Mouse (Mus musculus): Measurements from ENCODE around the gene Id2. TPM values are rescaled to one million over a fixed set of nuclear protein-coding genes. Genes with fewer than 3 reads are reported as not detected.
A peak's percentile ranks its signal among the peaks of the same experiment; 100 is the strongest.

The Id2 gene
- polyA plus RNA-seq (2012; rRNA removed): 114 and 118 TPM in 2 replicates

- Histone ChIP-seq H3K4me3 (ENCODE audit: control insufficient read depth, insufficient read depth, low read length) (peak within 1 kb of the TSS; percentile 62), H3K36me3 (ENCODE audit: control insufficient read depth, insufficient read depth, low read length) (no peaks in the 10 kb centered on the region), H3K27me3 (ENCODE audit: control insufficient read depth, insufficient read depth, low read length) (peaks cover 13% of the 10 kb centered on the region), H3K27ac (ENCODE audit: control insufficient read depth, insufficient read depth, low read length) (no peak within 1 kb of the TSS), H3K4me1 (replicated peaks; ENCODE audit: control insufficient read depth, insufficient read depth, low read length) (peaks cover 51% of the 10 kb centered on the region)
- no peak for TF ChIP-seq POLR2A (IDR thresholded peaks at IDR 0.05; ENCODE audit: control insufficient read depth, extremely low read depth, insufficient read depth, low read length, poor library complexity)
- TF ChIP-seq CTCF (IDR thresholded peaks at IDR 0.05; ENCODE audit: borderline replicate concordance, control insufficient read depth, extremely low read depth, insufficient read depth, low read length, poor library complexity): no peak
- no peak for DNase-seq
- WGBS: 2% methylated on average over 1 of the region's 1 CpGs
These were observed at the start of gene Id2 for GRCm38 (mm10) chr12:25097052-25097209. Gene Id2, minus strand, starts transcription at chr12:25097140.

- DNase-seq: no peak
- Histone ChIP-seq H3K27me3 (ENCODE audit: control insufficient read depth, insufficient read depth, low read length) (no peaks in the 10 kb centered on the region), H3K36me3 (ENCODE audit: control insufficient read depth, insufficient read depth, low read length) (no peaks in the 10 kb centered on the region), H3K4me1 (replicated peaks; ENCODE audit: control insufficient read depth, insufficient read depth, low read length) (peaks cover 5% of the 10 kb centered on the region), H3K4me3 (ENCODE audit: control insufficient read depth, insufficient read depth, low read length) (no peak overlapping the region), H3K27ac (ENCODE audit: control insufficient read depth, insufficient read depth, low read length) (no peak overlapping the region)
- 86% methylated on average over 3 of the region's 3 CpGs for WGBS
- TF ChIP-seq POLR2A (IDR thresholded peaks at IDR 0.05; ENCODE audit: control insufficient read depth, extremely low read depth, insufficient read depth, low read length, poor library complexity) (no peak), CTCF (IDR thresholded peaks at IDR 0.05; ENCODE audit: borderline replicate concordance, control insufficient read depth, extremely low read depth, insufficient read depth, low read length, poor library complexity) (no peak)
These were observed 48.4 kb upstream of the Id2 start for GRCm38 (mm10) chr12:25145344-25145698.

- no peak for DNase-seq
These were observed 47.8 kb upstream of the Id2 start for GRCm38 (mm10) chr12:25144591-25145343.

GRCm38 (mm10) chr12:25143492-25143891 is 46.6 kb upstream of the Id2 start:
- no peak for TF ChIP-seq POLR2A (IDR thresholded peaks at IDR 0.05; ENCODE audit: control insufficient read depth, extremely low read depth, insufficient read depth, low read length, poor library complexity)
- TF ChIP-seq CTCF (IDR thresholded peaks at IDR 0.05; ENCODE audit: borderline replicate concordance, control insufficient read depth, extremely low read depth, insufficient read depth, low read length, poor library complexity): no peak
- H3K27me3 ChIP-seq (ENCODE audit: control insufficient read depth, insufficient read depth, low read length): no peaks in the 10 kb centered on the region
- H3K4me1 ChIP-seq (replicated peaks; ENCODE audit: control insufficient read depth, insufficient read depth, low read length): peaks cover 5% of the 10 kb centered on the region
- no peak overlapping the region for H3K27ac ChIP-seq (ENCODE audit: control insufficient read depth, insufficient read depth, low read length)
- no peaks in the 10 kb centered on the region for H3K36me3 ChIP-seq (ENCODE audit: control insufficient read depth, insufficient read depth, low read length)
- WGBS: 51% methylated on average over 2 of the region's 2 CpGs
- DNase-seq: no peak
- no peak overlapping the region for H3K4me3 ChIP-seq (ENCODE audit: control insufficient read depth, insufficient read depth, low read length)

More at GRCm38 (mm10) chr12:25144591-25145343, 47.8 kb upstream of the Id2 start:
- Histone ChIP-seq H3K27me3 (ENCODE audit: control insufficient read depth, insufficient read depth, low read length) (no peaks in the 10 kb centered on the region), H3K27ac (ENCODE audit: control insufficient read depth, insufficient read depth, low read length) (no peak overlapping the region), H3K4me1 (replicated peaks; ENCODE audit: control insufficient read depth, insufficient read depth, low read length) (peaks cover 5% of the 10 kb centered on the region), H3K4me3 (ENCODE audit: control insufficient read depth, insufficient read depth, low read length) (no peak overlapping the region), H3K36me3 (ENCODE audit: control insufficient read depth, insufficient read depth, low read length) (no peaks in the 10 kb centered on the region)
- 93% methylated on average over 5 of the region's 5 CpGs for WGBS
- TF ChIP-seq POLR2A (IDR thresholded peaks at IDR 0.05; ENCODE audit: control insufficient read depth, extremely low read depth, insufficient read depth, low read length, poor library complexity) (no peak), CTCF (IDR thresholded peaks at IDR 0.05; ENCODE audit: borderline replicate concordance, control insufficient read depth, extremely low read depth, insufficient read depth, low read length, poor library complexity) (no peak)

- no peak for DNase-seq
- Histone ChIP-seq H3K4me1 (replicated peaks; ENCODE audit: control insufficient read depth, insufficient read depth, low read length) (peaks cover 5% of the 10 kb centered on the region), H3K36me3 (ENCODE audit: control insufficient read depth, insufficient read depth, low read length) (no peaks in the 10 kb centered on the region), H3K27ac (ENCODE audit: control insufficient read depth, insufficient read depth, low read length) (no peak overlapping the region), H3K27me3 (ENCODE audit: control insufficient read depth, insufficient read depth, low read length) (no peaks in the 10 kb centered on the region), H3K4me3 (ENCODE audit: control insufficient read depth, insufficient read depth, low read length) (no peak overlapping the region)
- 58% methylated on average over 7 of the region's 7 CpGs for WGBS
- TF ChIP-seq CTCF (IDR thresholded peaks at IDR 0.05; ENCODE audit: borderline replicate concordance, control insufficient read depth, extremely low read depth, insufficient read depth, low read length, poor library complexity): no peak
- no peak for TF ChIP-seq POLR2A (IDR thresholded peaks at IDR 0.05; ENCODE audit: control insufficient read depth, extremely low read depth, insufficient read depth, low read length, poor library complexity)
These were observed 45.3 kb upstream of the Id2 start for GRCm38 (mm10) chr12:25142251-25142650.

- Histone ChIP-seq H3K27ac (ENCODE audit: control insufficient read depth, insufficient read depth, low read length) (no peak overlapping the region), H3K27me3 (ENCODE audit: control insufficient read depth, insufficient read depth, low read length) (no peaks in the 10 kb centered on the region), H3K4me3 (ENCODE audit: control insufficient read depth, insufficient read depth, low read length) (no peak overlapping the region), H3K36me3 (ENCODE audit: control insufficient read depth, insufficient read depth, low read length) (no peaks in the 10 kb centered on the region), H3K4me1 (replicated peaks; ENCODE audit: control insufficient read depth, insufficient read depth, low read length) (peaks cover 5% of the 10 kb centered on the region)
- TF ChIP-seq CTCF (IDR thresholded peaks at IDR 0.05; ENCODE audit: borderline replicate concordance, control insufficient read depth, extremely low read depth, insufficient read depth, low read length, poor library complexity): no peak
- no peak for TF ChIP-seq POLR2A (IDR thresholded peaks at IDR 0.05; ENCODE audit: control insufficient read depth, extremely low read depth, insufficient read depth, low read length, poor library complexity)
- DNase-seq: no peak
- WGBS: 62% methylated on average over 7 of the region's 7 CpGs
These were observed 44.4 kb upstream of the Id2 start for GRCm38 (mm10) chr12:25141311-25141710.

- WGBS: 94% methylated on average over 6 of the region's 6 CpGs
- TF ChIP-seq POLR2A (IDR thresholded peaks at IDR 0.05; ENCODE audit: control insufficient read depth, extremely low read depth, insufficient read depth, low read length, poor library complexity) (no peak), CTCF (IDR thresholded peaks at IDR 0.05; ENCODE audit: borderline replicate concordance, control insufficient read depth, extremely low read depth, insufficient read depth, low read length, poor library complexity) (no peak)
- Histone ChIP-seq H3K4me3 (ENCODE audit: control insufficient read depth, insufficient read depth, low read length) (no peak overlapping the region), H3K36me3 (ENCODE audit: control insufficient read depth, insufficient read depth, low read length) (no peaks in the 10 kb centered on the region), H3K27me3 (ENCODE audit: control insufficient read depth, insufficient read depth, low read length) (no peaks in the 10 kb centered on the region), H3K27ac (ENCODE audit: control insufficient read depth, insufficient read depth, low read length) (no peak overlapping the region), H3K4me1 (replicated peaks; ENCODE audit: control insufficient read depth, insufficient read depth, low read length) (peaks cover 5% of the 10 kb centered on the region)
- DNase-seq: no peak
These were observed 43.2 kb upstream of the Id2 start for GRCm38 (mm10) chr12:25140115-25140514.

Data from thymus, adult 2 months (tissue).